Mouse (Mus musculus) embryonic facial prominence, embryonic 12.5 days (tissue): Measurements from ENCODE around the gene Cadm4. TPM values are rescaled to one million over a fixed set of nuclear protein-coding genes. Genes with fewer than 3 reads are reported as not detected.
"Not testable (repeated sequence)": the region's sequence is repeated elsewhere in the genome, so short reads cannot be mapped to it uniquely, and the experiment has no call there.

Experiments
- ATAC-seq: fragments of 200-750 bp; cut with Nextera tagmentation; 2 replicates; pipeline ENCODE4 v1.8.0; 2017; ENCODE audit not compliant: insufficient number of reproducible peaks, insufficient read depth, low FRiP score, low TSS enrichment
- H3K27ac ChIP-seq: fragments of 300-500 bp; sonication (generic); 2 replicates; pipeline ENCODE4 v1.5.1; 2016; ENCODE audit warnings: mild to moderate bottlenecking
- H3K27me3 ChIP-seq: fragments of 300-500 bp; sonication (generic); 2 replicates; pipeline ENCODE4 v1.6.1; 2016; ENCODE audit warnings: mild to moderate bottlenecking, moderate library complexity
- H3K36me3 ChIP-seq: fragments of 300-500 bp; sonication (generic); 2 replicates; pipeline ENCODE4 v1.6.1; 2016; ENCODE audit warnings: mild to moderate bottlenecking
- H3K4me1 ChIP-seq: fragments of 300-500 bp; sonication (generic); 2 replicates; pipeline ENCODE4 v1.6.1; 2016
- H3K4me2 ChIP-seq: fragments of 300-500 bp; sonication (generic); replicated peaks from 2 replicates; pipeline ENCODE4 v1.6.1; 2016; ENCODE audit warnings: mild to moderate bottlenecking, moderate library complexity
- H3K4me3 ChIP-seq: fragments of 300-500 bp; sonication (generic); 2 replicates; pipeline ENCODE4 v1.5.1; 2016; ENCODE audit warnings: mild to moderate bottlenecking
- H3K9ac ChIP-seq: fragments of 300-500 bp; sonication (generic); 2 replicates; pipeline ENCODE4 v1.6.1; 2016; ENCODE audit warnings: mild to moderate bottlenecking, moderate library complexity
- H3K9me3 ChIP-seq: fragments of 300-500 bp; sonication (generic); 2 replicates; pipeline ENCODE4 v1.6.1; 2016; ENCODE audit warnings: mild to moderate bottlenecking, moderate library complexity
- WGBS: fragments of 180-500 bp; shearing (Covaris S2); methylation state at CpG from one replicate; pipeline ENCODE4 v1.1.7; 2016; 5-methylcytosine and 5-hydroxymethylcytosine counted together
- polyA plus RNA-seq: library from polyadenylated mRNA; unstranded; fragments of >200 nt; fragmentation: Nextera tagmentation; extraction: Ambion mirVana; gene quantifications from 2 replicates; pipeline ENCODE4 v1.2.1, GENCODE M21; 2016

Gene Cadm4
- polyA plus RNA-seq, 1 experiment from 2014 or later = 7.6 TPM

DNA sequence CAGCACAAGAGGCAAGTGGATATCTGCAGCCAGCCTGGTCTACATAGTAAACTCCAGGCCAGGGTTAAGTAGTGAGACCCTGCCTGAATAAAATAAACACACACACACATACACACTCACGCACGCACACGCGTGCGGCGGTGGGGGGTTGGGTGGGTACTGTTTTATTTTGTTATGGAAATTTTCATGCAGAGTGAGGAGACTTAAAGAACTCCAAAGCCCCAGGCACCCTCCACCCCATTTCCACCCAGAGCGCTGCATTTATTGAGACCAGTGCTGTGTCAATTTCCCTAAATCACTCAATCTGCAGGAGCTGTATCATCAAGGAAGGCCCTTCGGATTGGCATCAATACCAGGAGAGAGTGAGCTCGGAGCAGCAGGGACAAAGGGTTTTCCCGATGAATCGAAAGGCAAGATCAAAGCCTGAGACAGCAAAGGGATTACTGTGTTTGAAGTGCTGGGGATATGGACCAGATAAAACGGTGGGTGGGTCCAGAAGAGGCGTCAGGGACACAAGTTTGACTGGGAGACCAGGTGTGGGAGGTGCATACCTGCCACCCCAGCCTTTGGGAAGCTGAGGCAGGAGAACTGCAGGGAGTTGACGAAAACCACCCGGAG lies 23.7 kb downstream of the Cadm4 start:
- ATAC-seq = no peak
- Histone ChIP-seq H3K27me3 (peaks cover 16% of the 10 kb centered on the region), H3K4me2 (peak overlapping the region; percentile 78), H3K9ac (no peak overlapping the region), H3K36me3 (peaks cover 10% of the 10 kb centered on the region), H3K27ac (peak overlapping the region; percentile 37; the same call in 1 of the 2 replicates), H3K4me1 (peaks cover 26% of the 10 kb centered on the region), H3K4me3 (0 out of 2 replicates have a peak overlapping the region, but pooled peaks have one; percentile 69), H3K9me3 (0 out of 2 replicates have a peak, but pooled peaks cover 1% of the 10 kb centered on the region)
- 19% methylated on average over 15 of the region's 15 CpGs for WGBS

DNA sequence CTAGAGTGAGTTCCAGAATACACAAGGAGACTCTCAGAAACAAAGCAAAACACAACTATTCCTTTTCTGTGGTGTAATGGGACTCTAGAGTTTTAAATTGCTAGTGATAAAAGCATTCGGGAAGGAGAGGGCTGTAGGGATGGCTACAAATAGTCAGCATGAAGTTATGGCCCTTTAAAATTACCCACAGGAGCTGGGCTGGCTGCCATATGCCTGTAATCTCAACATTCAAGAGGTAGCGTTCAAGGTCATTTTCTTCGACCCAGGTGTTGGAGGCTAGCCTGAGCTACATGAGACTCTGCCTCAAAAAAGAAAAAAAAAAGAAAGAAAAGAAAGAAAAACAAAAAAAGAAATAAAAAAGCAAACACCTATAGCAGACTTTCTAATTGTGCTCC lies 24.2 kb downstream of the Cadm4 start:
- H3K4me2 ChIP-seq = peak overlapping the region; percentile 78
- 15% methylated on average over 3 of the region's 3 CpGs for WGBS
- H3K9ac ChIP-seq = no peak overlapping the region
- peaks cover 25% of the 10 kb centered on the region for H3K4me1 ChIP-seq
- peaks cover 9% of the 10 kb centered on the region for H3K36me3 ChIP-seq
- H3K27ac ChIP-seq = peak overlapping the region; percentile 99
- no peaks in the 10 kb centered on the region for H3K9me3 ChIP-seq
- peaks cover 11% of the 10 kb centered on the region; the same call in 1 of the 2 replicates for H3K27me3 ChIP-seq
- H3K4me3 ChIP-seq = peak overlapping the region; percentile 69; the same call in 1 of the 2 replicates
- ATAC-seq = no peak

DNA sequence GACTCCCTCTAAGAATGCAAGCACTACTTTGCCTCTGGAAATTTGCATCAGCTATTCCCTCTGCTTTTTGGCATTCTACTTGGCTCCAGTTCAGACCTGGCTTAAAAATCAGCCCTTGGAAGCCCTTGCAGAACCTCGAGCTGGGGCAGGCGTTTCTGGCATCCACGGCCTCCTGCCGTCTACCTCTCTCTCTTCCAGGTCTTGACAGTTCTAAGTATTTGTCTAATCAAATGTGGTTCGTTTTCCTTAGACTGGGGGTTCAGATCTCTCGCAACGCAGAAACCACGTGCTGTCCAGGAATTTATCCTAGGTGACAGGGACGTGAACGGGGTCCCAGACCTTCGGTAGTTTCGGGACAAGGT lies 24.6 kb downstream of the Cadm4 start:
- peak overlapping the region; percentile 93 for H3K9ac ChIP-seq
- H3K4me2 ChIP-seq = peak overlapping the region; percentile 78
- peak overlapping the region; percentile 99 for H3K27ac ChIP-seq
- H3K4me1 ChIP-seq = peaks cover 25% of the 10 kb centered on the region
- no peaks in the 10 kb centered on the region for H3K9me3 ChIP-seq
- under 1% methylated on average over 12 of the region's 12 CpGs for WGBS
- H3K36me3 ChIP-seq = peaks cover 13% of the 10 kb centered on the region
- peaks cover 8% of the 10 kb centered on the region; the same call in 1 of the 2 replicates for H3K27me3 ChIP-seq
- peak overlapping the region; percentile 69 for H3K4me3 ChIP-seq
- ATAC-seq = no peak

DNA sequence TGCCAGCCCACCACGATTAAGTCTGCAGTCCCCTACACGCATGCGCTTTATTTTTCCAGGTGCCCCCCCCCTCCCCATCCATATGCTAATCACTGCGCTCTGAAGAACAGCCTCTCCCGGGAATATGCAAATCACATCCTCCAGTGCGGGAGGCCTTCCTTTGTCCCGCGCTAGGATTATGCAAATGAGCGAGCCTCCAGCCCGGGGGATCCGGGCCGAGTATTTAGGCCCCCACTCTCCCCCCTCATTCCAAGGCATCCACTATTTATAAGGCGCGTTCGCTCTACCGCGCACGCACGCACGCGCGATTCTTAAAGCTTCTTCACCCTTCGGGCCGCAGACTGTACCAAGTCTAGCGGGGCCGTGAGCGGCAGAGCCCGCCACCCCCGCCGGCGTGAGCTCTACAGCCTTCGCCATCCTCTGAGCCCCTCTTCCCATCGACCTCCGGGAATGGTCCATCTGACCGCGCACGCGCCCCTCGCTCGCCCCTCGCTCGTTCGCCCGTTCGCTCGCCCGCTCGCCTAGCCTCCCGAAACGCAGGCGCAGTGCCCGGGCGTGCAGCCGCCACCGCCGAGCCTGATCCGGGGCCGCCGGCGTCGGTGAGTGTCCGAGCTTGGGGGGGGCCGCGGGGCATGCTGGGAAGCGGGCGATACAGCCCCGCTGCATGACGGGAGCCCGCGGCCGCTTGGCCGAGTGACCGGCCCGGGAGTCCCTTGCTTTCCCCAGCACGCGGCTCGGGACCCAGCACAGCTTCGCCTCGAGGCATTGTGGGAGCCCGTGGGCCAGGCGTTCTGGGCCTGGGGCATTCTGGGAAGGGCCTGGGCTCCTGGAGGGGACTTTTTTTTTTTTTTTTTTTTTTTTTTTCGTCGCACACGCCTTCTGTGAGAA lies 25.3 kb downstream of the Cadm4 start, which contains the start of gene Zfp428:
TSS of gene Zfp428 (plus strand) at position 169 of the 888 bp plus-strand sequence.
- H3K36me3 ChIP-seq = peaks cover 15% of the 10 kb centered on the region
- no peaks in the 10 kb centered on the region for H3K9me3 ChIP-seq
- H3K4me3 ChIP-seq = peak within 1 kb of the TSS; percentile 69
- under 1% methylated on average over 83 of the region's 84 CpGs for WGBS
- H3K27me3 ChIP-seq = 0 out of 2 replicates have a peak, but pooled peaks cover 8% of the 10 kb centered on the region
- peak within 1 kb of the TSS; percentile 78 for H3K4me2 ChIP-seq
- H3K9ac ChIP-seq = peak within 1 kb of the TSS; percentile 93
- ATAC-seq = peak; percentile 88
- peaks cover 25% of the 10 kb centered on the region for H3K4me1 ChIP-seq
- peak within 1 kb of the TSS; percentile 99 for H3K27ac ChIP-seq

DNA sequence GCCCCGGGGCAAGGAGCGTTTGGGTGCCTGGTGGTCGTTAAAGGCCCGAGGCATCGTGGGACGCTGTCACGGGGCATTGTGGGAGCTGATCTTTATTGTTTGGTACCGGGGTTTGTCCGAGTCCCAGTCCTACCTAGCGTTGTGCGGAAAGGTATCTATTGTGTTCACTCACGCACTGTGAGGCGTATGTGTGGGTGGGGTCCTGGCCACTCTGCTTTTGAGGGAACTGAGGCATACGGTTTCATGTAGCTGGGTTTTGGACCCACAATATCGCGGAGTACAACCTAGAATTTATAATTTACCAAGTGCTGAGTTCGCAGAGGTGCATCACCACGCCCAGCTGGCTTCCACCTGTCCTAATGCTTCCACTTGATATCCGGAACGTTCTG lies 25.9 kb downstream of the Cadm4 start:
- Histone ChIP-seq H3K9me3 (no peaks in the 10 kb centered on the region), H3K9ac (peak overlapping the region; percentile 93), H3K36me3 (peaks cover 21% of the 10 kb centered on the region), H3K4me2 (peak overlapping the region; percentile 78), H3K4me1 (peaks cover 25% of the 10 kb centered on the region), H3K27me3 (0 out of 2 replicates have a peak, but pooled peaks cover 8% of the 10 kb centered on the region), H3K4me3 (peak overlapping the region; percentile 69), H3K27ac (peak overlapping the region; percentile 99)
- no peak; the same call in 1 of the 2 replicates for ATAC-seq
- 2% methylated on average over 20 of the region's 20 CpGs for WGBS

DNA sequence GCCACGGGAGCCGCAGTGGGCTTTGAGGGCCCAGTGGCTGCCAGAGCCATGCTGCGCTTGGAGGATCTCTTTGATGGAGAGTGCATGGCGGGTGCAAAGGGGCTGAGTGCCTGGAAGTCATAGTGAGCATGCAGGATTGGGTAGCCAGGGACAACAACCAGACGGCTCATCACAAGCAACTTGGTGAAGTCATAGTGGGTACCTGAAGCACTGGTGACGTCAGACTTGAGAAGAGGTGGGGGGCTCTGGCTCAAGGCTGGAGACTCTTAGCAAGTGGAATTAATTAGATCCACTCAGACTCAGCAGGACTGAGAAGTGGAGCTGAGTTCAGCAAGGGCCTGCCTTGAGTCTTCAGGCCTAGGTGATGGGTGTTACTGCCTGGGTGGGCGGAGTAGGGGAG lies 30.5 kb downstream of the Cadm4 start, which contains the start of gene AC161166.1:
TSS of gene AC161166.1 (minus strand) at position 101 of the 400 bp plus-strand sequence.
- Histone ChIP-seq H3K36me3 (peaks cover 60% of the 10 kb centered on the region), H3K4me1 (peaks cover 8% of the 10 kb centered on the region; the same call in 1 of the 2 replicates), H3K4me3 (no peak within 1 kb of the TSS), H3K4me2 (no peak within 1 kb of the TSS), H3K27me3 (no peaks in the 10 kb centered on the region), H3K9ac (no peak within 1 kb of the TSS), H3K9me3 (no peaks in the 10 kb centered on the region), H3K27ac (no peak within 1 kb of the TSS)
- no peak for ATAC-seq
- WGBS = 89% methylated on average over 7 of the region's 7 CpGs

DNA sequence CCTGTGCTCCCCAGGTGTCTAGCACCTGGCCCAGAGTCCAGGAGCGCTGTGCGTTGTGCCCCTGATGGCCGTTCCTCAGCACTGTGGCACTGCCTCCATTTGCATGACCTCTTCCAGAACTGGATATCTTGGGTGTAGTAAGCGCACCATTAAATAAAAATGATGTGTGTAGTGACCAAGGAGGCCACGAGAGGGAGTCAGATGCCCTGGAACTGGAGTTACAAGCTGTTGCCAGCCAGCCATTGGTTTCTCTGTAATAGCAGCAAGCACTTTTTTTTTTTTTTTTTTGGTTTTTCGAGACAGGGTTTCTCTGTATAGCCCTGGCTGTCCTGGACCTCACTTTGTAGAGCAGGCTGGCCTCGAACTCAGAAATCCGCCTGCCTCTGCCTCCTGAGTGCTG lies 34.5 kb downstream of the Cadm4 start:
- not testable (repeated sequence) for H3K27me3 ChIP-seq, H3K4me2 ChIP-seq, ATAC-seq, H3K9me3 ChIP-seq, H3K4me3 ChIP-seq, H3K4me1 ChIP-seq, H3K9ac ChIP-seq, H3K27ac ChIP-seq
- WGBS = 64% methylated on average over 8 of the region's 8 CpGs
- H3K36me3 ChIP-seq = peaks cover 56% of the 10 kb centered on the region

DNA sequence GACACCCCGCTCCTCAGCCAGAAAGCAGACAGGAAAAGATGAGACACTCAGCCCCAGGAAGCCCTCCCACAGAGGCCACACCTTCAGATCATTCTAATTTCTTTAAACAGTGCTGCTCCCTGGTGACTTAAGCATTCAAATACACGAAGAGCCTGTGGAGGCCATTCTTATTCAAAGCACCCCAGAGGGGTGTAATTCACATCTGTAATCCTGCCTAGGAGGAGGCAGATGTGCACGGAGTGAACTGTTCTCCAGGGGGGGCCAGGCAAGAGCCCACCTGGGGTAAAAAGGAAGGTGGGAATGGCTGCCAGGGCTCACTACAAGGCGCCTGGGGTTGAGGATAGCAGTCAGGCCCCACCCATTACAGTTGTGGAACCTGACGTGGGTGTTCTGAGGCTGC lies 35.3 kb downstream of the Cadm4 start:
- no peak for ATAC-seq
- no peak overlapping the region for H3K27ac ChIP-seq

DNA sequence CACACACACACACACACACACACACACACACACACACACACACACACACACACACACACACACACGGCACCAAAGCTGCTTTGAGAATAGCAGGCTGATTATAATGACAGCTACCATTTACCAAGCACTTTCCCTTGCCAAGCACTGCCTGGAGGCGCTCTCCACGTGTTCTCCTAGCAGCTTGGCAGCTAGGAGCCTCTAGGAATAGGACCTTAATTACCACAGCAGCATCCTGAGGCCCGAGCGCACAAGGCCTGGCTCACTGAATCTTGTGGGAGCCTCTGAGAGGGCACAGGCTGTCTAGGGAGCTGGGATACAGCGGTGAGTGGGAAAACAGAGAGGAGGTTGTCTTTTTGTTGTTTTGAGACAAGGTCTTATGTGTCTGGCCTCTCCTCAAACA lies 35.8 kb downstream of the Cadm4 start:
- no peaks in the 10 kb centered on the region for H3K9me3 ChIP-seq
- no peaks in the 10 kb centered on the region for H3K4me1 ChIP-seq
- no peak overlapping the region for H3K9ac ChIP-seq
- H3K4me2 ChIP-seq = no peak overlapping the region
- 42% methylated on average over 6 of the region's 6 CpGs for WGBS
- no peaks in the 10 kb centered on the region for H3K27me3 ChIP-seq
- no peak overlapping the region for H3K27ac ChIP-seq
- peaks cover 43% of the 10 kb centered on the region for H3K36me3 ChIP-seq
- H3K4me3 ChIP-seq = no peak overlapping the region
- no peak for ATAC-seq

More for the DNA sequence above, 35.3 kb downstream of the Cadm4 start:
- H3K4me1 ChIP-seq = no peaks in the 10 kb centered on the region
- H3K36me3 ChIP-seq = peaks cover 49% of the 10 kb centered on the region
- H3K9me3 ChIP-seq = no peaks in the 10 kb centered on the region
- H3K27me3 ChIP-seq = no peaks in the 10 kb centered on the region
- no peak overlapping the region for H3K4me2 ChIP-seq
- no peak overlapping the region for H3K9ac ChIP-seq
- no peak overlapping the region for H3K4me3 ChIP-seq
- 47% methylated on average over 5 of the region's 5 CpGs for WGBS

DNA sequence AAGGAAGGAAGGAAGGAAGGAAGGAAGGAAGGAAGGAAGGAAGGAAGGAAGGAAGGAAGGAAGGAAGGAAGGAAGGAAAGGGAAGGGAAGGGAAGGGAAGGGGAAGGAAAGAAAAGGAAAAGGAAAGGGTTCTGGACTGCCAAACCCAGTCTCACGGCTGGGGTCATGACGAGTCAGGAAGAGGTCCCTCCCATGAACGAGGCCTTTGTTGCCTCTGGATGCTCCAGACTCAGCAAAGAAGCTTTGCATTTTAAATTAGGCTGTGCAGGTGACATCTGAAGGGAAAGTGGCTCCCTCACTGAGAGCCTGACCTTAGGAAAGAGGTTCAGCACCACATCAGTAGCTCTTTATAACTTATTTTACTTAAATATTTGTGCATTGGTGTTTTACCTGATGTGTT lies 37.3 kb downstream of the Cadm4 start:
- Histone ChIP-seq H3K4me3 (no peak overlapping the region), H3K36me3 (peaks cover 32% of the 10 kb centered on the region), H3K9me3 (no peaks in the 10 kb centered on the region), H3K27me3 (no peaks in the 10 kb centered on the region), H3K27ac (no peak overlapping the region), H3K4me2 (no peak overlapping the region), H3K9ac (no peak overlapping the region), H3K4me1 (no peaks in the 10 kb centered on the region)
- ATAC-seq = no peak
- 42% methylated on average over 3 of the region's 3 CpGs for WGBS

DNA sequence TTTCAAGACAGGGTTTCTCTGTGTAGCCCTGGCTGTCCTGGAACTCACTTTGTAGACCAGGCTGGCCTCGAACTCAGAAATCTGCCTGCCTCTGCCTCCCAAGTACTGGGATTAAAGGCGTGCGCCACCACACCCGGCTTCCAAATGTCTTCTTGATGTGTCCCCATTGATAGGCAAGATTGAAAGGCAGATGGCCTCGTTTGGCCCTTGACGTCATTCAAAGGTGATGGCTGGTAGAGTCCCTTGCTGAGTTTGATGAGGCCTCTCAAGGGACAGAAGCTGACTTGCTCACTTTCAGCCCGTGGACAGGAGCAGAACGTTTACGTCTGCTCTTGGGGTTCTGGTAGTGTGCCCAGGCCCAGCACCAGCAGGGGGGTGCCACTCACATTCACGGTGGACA lies 38.2 kb downstream of the Cadm4 start:
- not testable (repeated sequence) for ATAC-seq, H3K27ac ChIP-seq, H3K4me2 ChIP-seq, H3K9me3 ChIP-seq, H3K4me3 ChIP-seq, H3K27me3 ChIP-seq, H3K9ac ChIP-seq, H3K4me1 ChIP-seq
- WGBS = 89% methylated on average over 10 of the region's 10 CpGs
- peaks cover 23% of the 10 kb centered on the region for H3K36me3 ChIP-seq
